Mouse (Mus musculus): ENCODE measurements around the gene Adgrl2.

- TF ChIP-seq CTCF (IDR thresholded peaks at IDR 0.05; ENCODE audit: insufficient read depth, low read depth, low read length) (no peak), POLR2A (IDR thresholded peaks at IDR 0.05; ENCODE audit: insufficient read depth, low read depth, low read length) (no peak)
These were observed 122.7 kb downstream of the Adgrl2 start for GRCm38 (mm10) chr3:148867618-148868017.

Measured in olfactory bulb, adult 2 months (tissue).